In genomic region chr14:100727701-100728100, GRCm38 (mm10) we compare ENCODE assay signal across 24 mouse cellular contexts.
DNase-seq lines count a peak whose midpoint lies in the region; ATAC-seq and TF ChIP-seq lines count a peak whose summit lies in the region.
"Had no signal": no experiment of that assay in that cellular context is flagged by ENCODE, and none has a peak within 500 bp of the region (broad histone marks: within the 10 kb centered on the region; RNA-seq: fewer than 3 reads in every experiment).

No protein-coding gene starts in this region.

- no peak for TF ChIP-seq CTCF in kidney, adult 2 months (conservative IDR thresholded peaks at IDR 0.05; ENCODE audit: insufficient read depth, insufficient read length, low read depth, low read length)

- H3K4me2 ChIP-seq in limb, embryonic 11.5 days (ENCODE audit: low read depth, severe bottlenecking): no peak overlapping the region
- no peak overlapping the region for H3K4me2 ChIP-seq in limb, embryonic 13.5 days (replicated peaks)
- no peak overlapping the region for H3K4me2 ChIP-seq in limb, embryonic 15.5 days
- H3K4me2 ChIP-seq: embryonic facial prominence, embryonic 12.5 days; forebrain, embryonic 13.5 days had no signal

- no peak overlapping the region for H3K4me3 ChIP-seq in limb, embryonic 11.5 days (ENCODE audit: low read depth, low read length)
- H3K4me3 ChIP-seq in limb, embryonic 13.5 days: no peak overlapping the region
- no peak overlapping the region for H3K4me3 ChIP-seq in limb, embryonic 15.5 days
- H3K4me3 ChIP-seq in kidney, adult 2 months (ENCODE audit: insufficient read depth, low read depth, low read length): no peak overlapping the region
- H3K4me3 ChIP-seq: embryonic facial prominence, embryonic 10.5 days; embryonic facial prominence, embryonic 12.5 days; forebrain, embryonic 13.5 days had no signal

- H3K4me1 ChIP-seq in limb, embryonic 11.5 days (ENCODE audit: control insufficient read depth, insufficient read depth, low read length): peaks cover 4% of the 10 kb centered on the region; the same call in 1 of the 2 replicates
- peaks cover 17% of the 10 kb centered on the region for H3K4me1 ChIP-seq in limb, embryonic 13.5 days
- H3K4me1 ChIP-seq in limb, embryonic 15.5 days: peaks cover 2% of the 10 kb centered on the region
- H3K4me1 ChIP-seq in kidney, adult 2 months (ENCODE audit: control insufficient read depth, insufficient read depth, low read length): no peaks in the 10 kb centered on the region
- H3K4me1 ChIP-seq: forebrain, embryonic 13.5 days had no signal

- no peak overlapping the region for H3K27ac ChIP-seq in limb, embryonic 11.5 days (replicated peaks; ENCODE audit: low read depth, low read length)
- H3K27ac ChIP-seq in limb, embryonic 13.5 days: no peak overlapping the region
- H3K27ac ChIP-seq in limb, embryonic 15.5 days: 0 out of 2 replicates have a peak overlapping the region, but pooled peaks have one; percentile 0
- no peak overlapping the region for H3K27ac ChIP-seq in kidney, adult 2 months (ENCODE audit: insufficient read depth, low read depth, low read length)
- H3K27ac ChIP-seq: forebrain, embryonic 13.5 days had no signal

- H3K27me3 ChIP-seq in limb, embryonic 11.5 days (ENCODE audit: control insufficient read depth, insufficient read depth, low read length): no peaks in the 10 kb centered on the region
- H3K27me3 ChIP-seq in limb, embryonic 13.5 days: no peaks in the 10 kb centered on the region
- no peaks in the 10 kb centered on the region for H3K27me3 ChIP-seq in limb, embryonic 15.5 days
- no peaks in the 10 kb centered on the region for H3K27me3 ChIP-seq in kidney, adult 2 months (replicated peaks; ENCODE audit: control insufficient read depth, insufficient read depth, low read length)
- H3K27me3 ChIP-seq: CH12.LX; embryonic facial prominence, embryonic 12.5 days; forebrain, embryonic 13.5 days; Patski had no signal

- H3K9ac ChIP-seq in limb, embryonic 11.5 days (ENCODE audit: low read length): no peak overlapping the region
- H3K9ac ChIP-seq in limb, embryonic 13.5 days: no peak overlapping the region
- H3K9ac ChIP-seq in limb, embryonic 15.5 days: no peak overlapping the region
- H3K9ac ChIP-seq: embryonic facial prominence, embryonic 12.5 days; forebrain, embryonic 13.5 days had no signal

- TF ChIP-seq POLR2A in kidney, adult 2 months (IDR thresholded peaks at IDR 0.05; ENCODE audit: low read depth, low read length): no peak

- 0 out of 2 replicates have a peak, but pooled peaks have one; percentile 64 for ATAC-seq in limb, embryonic 11.5 days (ENCODE audit: insufficient number of reproducible peaks, low FRiP score, low TSS enrichment, low read depth)
- peak; percentile 68 for ATAC-seq in limb, embryonic 13.5 days (ENCODE audit: low FRiP score, low read depth)
- no peak for ATAC-seq in limb, embryonic 15.5 days (ENCODE audit: insufficient number of reproducible peaks, low FRiP score, low TSS enrichment, low read depth)
- ATAC-seq: activated CD4-positive, CD25-positive, alpha-beta regulatory T cell, adult 4 months; CD4-positive, CD25-positive, alpha-beta regulatory T cell, adult 4 months; forebrain, embryonic 13.5 days; Patski had no signal

- whole genome bisulfite sequencing in limb, embryonic 11.5 days: 23% methylated on average over 2 of the region's 2 CpGs
- 17% methylated on average over 2 of the region's 2 CpGs for WGBS in limb, embryonic 13.5 days
- WGBS in limb, embryonic 15.5 days: 25% methylated on average over 2 of the region's 2 CpGs
- 83% methylated on average over 2 of the region's 2 CpGs for WGBS in kidney, adult 2 months

- peak; percentile 12 for DNase-seq in hindlimb bud, embryonic 11.5 days (ENCODE audit: extremely low spot score, low read depth, low spot score)
- DNase-seq in limb, embryonic 11.5 days (ENCODE audit: low spot score): no peak
- no peak for DNase-seq in lung, postnatal 4 days
- DNase-seq in layer of hippocampus, postnatal 14 days (ENCODE audit: low spot score in 2 of 2): no peak
- no peak for DNase-seq in kidney, adult 2 months
- DNase-seq: adrenal gland, adult 8-10 months; adrenal gland, postnatal 14 days; adrenal gland, postnatal 36 days; B cell, adult 2 months; cerebellum, adult 11-12 months; cerebellum, adult 2 months; cerebellum, adult 9-10 months; cerebellum, postnatal 10 days; cerebellum, postnatal 25 days had no signal

- H3K9me3 ChIP-seq in limb, embryonic 11.5 days (ENCODE audit: control insufficient read depth, low read length): no peaks in the 10 kb centered on the region
- H3K9me3 ChIP-seq in limb, embryonic 13.5 days: no peaks in the 10 kb centered on the region
- no peaks in the 10 kb centered on the region for H3K9me3 ChIP-seq in limb, embryonic 15.5 days
- H3K9me3 ChIP-seq: embryonic facial prominence, embryonic 10.5 days; embryonic facial prominence, embryonic 12.5 days; forebrain, embryonic 13.5 days had no signal

- no peaks in the 10 kb centered on the region for H3K36me3 ChIP-seq in limb, embryonic 11.5 days (ENCODE audit: control insufficient read depth, insufficient read depth, low read length)
- no peaks in the 10 kb centered on the region for H3K36me3 ChIP-seq in limb, embryonic 13.5 days
- H3K36me3 ChIP-seq in limb, embryonic 15.5 days: no peaks in the 10 kb centered on the region
- no peaks in the 10 kb centered on the region for H3K36me3 ChIP-seq in kidney, adult 2 months (ENCODE audit: control insufficient read depth, insufficient read depth, low read length)
- H3K36me3 ChIP-seq: embryonic facial prominence, embryonic 10.5 days; embryonic facial prominence, embryonic 12.5 days; G1E had no signal
